Mouse (Mus musculus): ENCODE results near the gene Lrrc3c. TPM values are rescaled to one million over a fixed set of nuclear protein-coding genes. Genes with fewer than 3 reads are reported as not detected.
"Not testable (repeated sequence)": the region's sequence is repeated elsewhere in the genome, so short reads cannot be mapped to it uniquely, and the experiment has no call there.

Lrrc3c gene
- total RNA-seq, 2 experiments from 2014 or later = not detected

DNA sequence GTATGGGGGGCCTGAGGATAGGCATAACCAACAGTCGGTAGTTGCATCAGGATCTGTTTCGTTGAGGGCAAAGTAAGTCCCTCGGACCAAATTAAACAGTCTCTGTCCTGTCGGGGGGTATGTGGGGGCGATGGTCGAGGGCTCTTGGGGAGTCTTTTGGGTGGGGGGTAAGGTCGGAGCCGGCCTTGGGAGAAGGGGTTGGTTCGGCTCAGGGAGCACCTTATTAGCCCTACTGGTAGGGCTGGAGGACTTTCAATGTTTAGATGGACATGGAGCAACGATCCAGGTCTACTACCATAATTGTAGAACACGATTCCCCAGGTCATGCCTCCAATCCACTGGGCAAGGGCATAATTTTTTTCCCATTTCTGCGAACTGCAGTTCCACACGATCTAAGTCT lies 22.7 kb downstream of the Lrrc3c start:
- H3K4me3 ChIP-seq = no peak overlapping the region
- no peak overlapping the region for H3K27ac ChIP-seq
- DNase-seq (ENCODE audit: low spot score in 2 of 2) = no peak
- no peak for TF ChIP-seq CTCF (conservative IDR thresholded peaks at IDR 0.05)

DNA sequence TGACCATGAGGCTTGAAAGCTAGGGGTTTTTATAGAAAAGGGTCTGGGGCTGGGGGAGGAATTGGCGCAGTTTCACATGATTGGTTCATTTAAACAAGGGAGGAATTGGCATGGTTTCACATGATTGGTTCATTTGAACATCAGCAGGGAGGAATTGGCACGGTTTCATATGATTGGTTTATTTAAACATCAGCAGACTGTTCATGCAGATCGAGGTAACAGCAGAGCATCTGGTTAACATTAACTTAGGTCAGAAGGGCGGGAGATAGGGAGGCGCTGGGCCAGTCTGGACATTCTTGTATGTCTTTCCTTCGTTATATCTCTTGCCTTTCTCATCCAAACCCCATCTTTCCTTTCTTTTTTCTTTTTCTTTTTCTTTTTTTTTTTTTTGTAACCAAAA lies 25.9 kb downstream of the Lrrc3c start:
- DNase-seq (ENCODE audit: low spot score in 2 of 2); H3K27ac ChIP-seq; H3K4me3 ChIP-seq: not testable (repeated sequence)

DNA sequence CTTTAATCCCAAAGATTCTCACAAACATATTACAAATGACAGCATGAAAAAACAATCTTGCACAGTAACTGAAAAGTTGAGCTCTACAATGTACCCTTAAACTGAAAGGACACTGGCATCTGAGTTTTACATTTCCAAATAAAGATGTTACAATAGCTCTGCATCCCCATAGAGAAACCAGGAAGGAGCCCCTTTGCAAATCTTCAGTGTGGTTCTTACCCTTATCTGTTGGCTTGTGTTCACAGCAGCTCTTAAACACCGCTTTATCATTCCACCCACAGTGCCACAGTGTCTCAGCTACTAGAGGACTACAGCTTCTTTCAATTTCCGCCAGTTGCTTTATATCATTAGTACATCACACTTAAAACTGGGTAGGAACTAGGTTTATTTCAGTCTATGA lies 26.3 kb downstream of the Lrrc3c start:
- DNase-seq (ENCODE audit: low spot score in 2 of 2); H3K27ac ChIP-seq; H3K4me3 ChIP-seq: not testable (repeated sequence)

DNA sequence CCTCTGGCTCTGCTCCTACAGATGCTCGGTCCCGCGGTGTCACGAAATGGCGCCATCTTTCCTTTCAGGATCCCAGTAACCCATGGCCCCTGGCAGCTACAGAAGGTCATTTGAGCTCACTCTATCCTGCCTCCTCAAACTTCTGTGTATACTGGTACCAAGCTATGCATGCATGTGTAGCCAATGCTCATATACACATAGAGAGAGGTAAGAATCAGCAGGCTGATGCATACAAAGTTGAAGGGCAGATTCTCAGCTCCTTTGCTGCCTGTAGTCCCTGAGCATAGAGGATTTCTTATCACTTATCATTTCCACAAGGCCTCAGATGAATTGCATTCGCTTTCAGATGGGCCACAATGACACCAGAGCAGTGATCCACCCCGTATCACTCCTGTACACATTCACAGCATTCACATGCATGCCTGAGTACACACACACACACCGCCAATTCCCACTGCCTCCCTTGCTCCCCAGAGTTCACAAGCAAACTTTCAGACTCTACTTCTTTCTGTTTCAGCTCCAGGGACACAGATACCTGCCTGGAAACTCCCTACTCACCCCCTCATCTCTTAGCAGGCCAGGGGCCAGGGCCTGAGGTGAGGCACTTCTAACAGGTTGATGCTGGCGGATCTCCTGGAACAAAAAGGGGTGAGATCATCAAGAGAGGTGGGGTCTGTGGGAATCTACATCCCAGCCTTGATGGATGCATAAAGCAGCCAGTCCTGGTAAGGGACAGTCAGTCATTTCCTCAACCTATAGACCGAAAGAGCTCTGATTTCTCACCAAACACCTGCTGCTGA lies 27.7 kb downstream of the Lrrc3c start, which contains the start of the genes Gm12355 and Gsdma3:
Gm12355 (minus strand) TSS at position 51 of the 800 bp plus-strand sequence.
Gsdma3 (plus strand) TSS at position 750 of the 800 bp plus-strand sequence.
- no peak for DNase-seq (ENCODE audit: low spot score in 2 of 2)
- Histone ChIP-seq H3K27ac (no peak within 1 kb of the TSS), H3K4me3 (no peak within 1 kb of the TSS)
- no peak for TF ChIP-seq CTCF (conservative IDR thresholded peaks at IDR 0.05)

DNA sequence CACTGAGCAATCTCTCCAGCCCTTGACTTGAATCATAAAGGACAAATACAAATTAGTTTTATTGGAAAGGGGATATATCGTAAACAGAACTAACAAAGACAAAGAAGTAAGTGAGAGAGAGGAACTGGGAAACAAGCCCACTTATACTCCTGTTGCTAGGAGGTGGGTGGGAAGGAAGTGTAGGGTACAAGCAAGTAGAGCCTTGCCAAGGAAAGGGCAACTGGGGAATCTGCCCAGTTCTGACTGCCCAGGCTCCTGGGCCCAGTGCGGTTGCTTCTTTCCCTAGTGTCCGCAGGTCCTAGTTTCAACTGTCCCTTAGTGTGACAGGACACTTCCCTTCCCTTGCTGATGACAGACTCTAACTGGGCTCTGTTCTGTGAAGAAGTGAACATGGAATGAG lies 30.6 kb downstream of the Lrrc3c start:
- DNase-seq (ENCODE audit: low spot score in 2 of 2) = no peak
- no peak overlapping the region for H3K27ac ChIP-seq
- TF ChIP-seq CTCF (conservative IDR thresholded peaks at IDR 0.05) = no peak
- no peak overlapping the region for H3K4me3 ChIP-seq

DNA sequence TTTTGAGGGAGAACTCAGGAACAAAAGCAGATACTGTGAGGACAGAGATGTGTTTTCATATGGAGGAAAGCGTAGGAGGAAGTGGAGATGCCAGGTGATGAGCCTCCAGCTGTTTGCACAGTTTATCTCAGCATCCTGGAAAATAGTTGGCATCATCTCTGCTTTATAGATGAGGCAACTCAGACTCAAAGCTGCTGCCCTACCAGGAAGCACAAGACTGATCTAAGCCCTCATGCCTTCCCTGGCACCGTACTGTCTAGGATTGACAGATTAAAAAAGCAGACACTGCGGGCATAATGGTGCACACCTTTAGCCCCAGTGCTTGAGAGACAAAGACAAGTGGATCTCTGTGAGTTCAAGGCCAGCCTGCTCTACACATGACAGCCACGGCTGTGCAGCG lies 32.6 kb downstream of the Lrrc3c start:
- Histone ChIP-seq H3K27ac (no peak overlapping the region), H3K4me3 (no peak overlapping the region)
- no peak for DNase-seq (ENCODE audit: low spot score in 2 of 2)
- TF ChIP-seq CTCF (conservative IDR thresholded peaks at IDR 0.05) = no peak

DNA sequence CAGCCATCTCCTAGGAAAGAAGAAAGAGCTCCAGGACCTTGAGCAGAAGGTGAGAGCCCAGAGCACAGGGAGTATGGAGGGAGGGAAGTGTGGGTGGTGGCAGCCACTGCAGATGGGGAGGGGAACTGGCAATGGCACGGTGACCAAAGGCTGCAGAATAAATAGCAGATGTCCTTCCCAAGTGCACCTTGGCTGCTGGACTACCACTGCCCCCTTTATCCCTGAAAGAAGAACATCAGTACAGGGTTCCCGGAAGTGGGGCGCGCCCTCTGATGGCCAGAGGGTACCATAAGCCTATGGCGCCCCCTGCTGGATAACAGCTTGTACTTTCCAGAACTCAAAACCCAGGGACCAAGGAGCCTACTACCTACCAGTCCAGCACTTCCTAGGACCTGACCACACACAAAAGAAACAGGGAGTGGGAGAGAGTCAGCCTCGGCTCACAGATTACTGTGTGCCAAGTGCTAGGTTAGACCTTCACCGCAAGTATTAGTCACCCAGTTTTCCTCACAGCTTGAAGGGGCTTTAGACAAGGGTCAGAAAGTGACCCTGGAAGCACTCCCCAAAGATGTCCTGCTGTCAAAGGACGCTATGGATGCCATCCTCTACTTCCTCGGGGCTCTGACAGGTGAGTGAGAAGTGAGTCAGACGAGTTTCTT lies 37.4 kb downstream of the Lrrc3c start:
- peak; percentile 61 for TF ChIP-seq CTCF (conservative IDR thresholded peaks at IDR 0.05)
- not testable (repeated sequence) for H3K4me3 ChIP-seq, H3K27ac ChIP-seq
- DNase-seq (ENCODE audit: low spot score in 2 of 2) = peak in 1 of 2 experiments; percentile 13

DNA sequence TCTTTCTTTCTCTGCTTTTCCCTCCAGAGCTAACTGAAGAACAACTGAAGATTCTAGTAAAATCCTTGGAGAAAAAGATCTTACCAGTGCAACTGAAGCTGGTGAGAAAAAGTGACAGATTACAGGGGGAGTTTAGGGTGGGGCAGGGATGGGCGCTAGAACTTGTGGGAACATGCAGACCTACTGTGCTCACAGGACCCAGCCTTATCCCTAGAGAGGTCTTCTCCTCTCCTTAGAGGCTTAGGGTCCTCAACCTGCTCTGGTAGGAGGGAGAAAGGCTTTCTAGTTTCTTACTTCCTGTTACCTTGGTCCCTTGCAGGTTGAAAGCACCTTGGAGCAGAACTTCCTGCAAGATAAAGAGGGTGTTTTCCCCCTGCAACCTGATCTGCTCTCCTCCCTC lies 39.4 kb downstream of the Lrrc3c start:
- TF ChIP-seq CTCF (conservative IDR thresholded peaks at IDR 0.05) = no peak
- Histone ChIP-seq H3K4me3 (no peak overlapping the region), H3K27ac (no peak overlapping the region)
- DNase-seq (ENCODE audit: low spot score in 2 of 2) = no peak

DNA sequence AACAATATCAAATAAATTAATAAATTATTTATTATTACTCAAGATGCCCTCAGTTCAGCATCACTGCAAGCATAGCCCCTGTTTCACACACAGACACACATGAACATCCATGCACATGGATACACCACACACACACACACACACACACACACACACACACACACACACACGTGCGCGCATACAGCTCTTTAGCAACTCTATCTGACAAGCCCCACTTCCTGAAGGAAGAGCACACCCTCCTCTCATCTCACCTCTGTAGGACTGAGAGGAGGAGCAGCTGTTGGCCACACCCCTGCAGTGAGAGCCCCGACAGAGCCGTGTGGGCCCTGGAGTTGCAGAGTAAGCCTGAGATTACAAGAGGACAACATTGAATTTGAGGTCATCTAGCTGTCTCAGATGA lies 42.0 kb downstream of the Lrrc3c start:
- no peak for TF ChIP-seq CTCF (conservative IDR thresholded peaks at IDR 0.05)
- Histone ChIP-seq H3K4me3 (no peak overlapping the region), H3K27ac (no peak overlapping the region)
- DNase-seq (ENCODE audit: low spot score in 2 of 2) = no peak

DNA sequence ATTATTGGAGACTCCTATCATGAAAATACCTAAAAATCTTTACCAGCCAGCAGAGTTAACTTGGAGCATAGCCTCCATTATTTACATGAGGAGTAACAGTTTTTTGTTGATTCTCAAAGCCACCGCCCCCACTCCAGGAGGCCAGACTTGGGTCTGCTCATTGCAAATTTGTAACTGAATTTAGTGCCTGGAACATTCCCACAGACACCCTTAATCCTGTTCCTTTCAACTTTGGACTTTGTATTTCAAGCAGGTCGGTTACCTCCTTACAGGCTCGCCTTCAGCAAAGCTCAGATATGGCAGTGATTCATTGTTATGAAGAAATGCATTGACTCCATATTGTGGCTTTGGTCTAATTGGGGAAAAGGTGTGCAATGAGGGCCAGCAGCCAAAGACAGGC lies 46.7 kb downstream of the Lrrc3c start:
- TF ChIP-seq CTCF (conservative IDR thresholded peaks at IDR 0.05) = no peak

DNA sequence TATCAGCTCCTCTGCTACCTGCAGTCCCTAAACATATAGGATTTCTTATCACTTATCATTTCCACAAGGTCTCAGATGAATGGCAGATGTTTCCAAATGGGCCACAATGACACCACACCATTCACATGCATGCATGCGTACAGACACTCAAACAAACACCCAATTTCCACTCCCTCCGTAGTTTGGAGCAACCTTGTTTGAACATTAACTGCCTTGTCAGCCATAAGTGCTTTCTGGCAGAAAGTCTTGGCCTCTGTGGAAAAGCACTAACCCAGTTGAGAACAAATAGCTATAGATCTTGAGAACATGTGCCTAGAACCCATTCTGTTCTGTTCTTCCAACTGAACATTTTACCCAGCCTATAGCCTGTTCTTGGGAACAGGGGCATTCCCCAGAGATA lies 47.9 kb downstream of the Lrrc3c start:
- TF ChIP-seq CTCF (conservative IDR thresholded peaks at IDR 0.05) = no peak
- Histone ChIP-seq H3K4me3 (no peak overlapping the region), H3K27ac (no peak overlapping the region)
- DNase-seq (ENCODE audit: low spot score in 2 of 2) = no peak

More for the DNA sequence above, 46.7 kb downstream of the Lrrc3c start:
- H3K27ac ChIP-seq = no peak overlapping the region
- no peak overlapping the region for H3K4me3 ChIP-seq
- DNase-seq (ENCODE audit: low spot score in 2 of 2) = no peak

DNA sequence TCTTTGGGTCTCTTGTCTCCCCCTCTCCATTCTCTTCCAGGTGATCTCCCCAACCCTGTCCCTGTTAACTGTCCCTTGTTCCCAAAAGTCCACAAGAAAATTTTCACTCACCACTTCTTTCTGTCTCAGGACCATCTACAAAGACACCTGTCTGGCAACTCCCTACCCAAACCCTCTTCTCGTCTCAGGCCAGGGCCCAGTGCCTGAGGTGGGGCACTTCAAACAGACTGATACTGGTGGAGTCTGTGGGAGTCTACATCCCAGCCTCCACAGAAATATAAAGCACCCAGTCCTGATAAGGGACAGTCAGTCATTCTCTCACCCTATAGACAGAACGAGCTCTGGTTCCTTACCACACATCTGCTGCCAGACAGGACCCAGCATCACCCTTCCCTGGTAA lies 48.4 kb downstream of the Lrrc3c start, which contains the start of gene Gsdma2:
Gsdma2 (plus strand) TSS at position 301 of the 400 bp plus-strand sequence.
- Histone ChIP-seq H3K27ac (no peak within 1 kb of the TSS), H3K4me3 (no peak within 1 kb of the TSS)
- no peak for DNase-seq (ENCODE audit: low spot score in 2 of 2)
- no peak for TF ChIP-seq CTCF (conservative IDR thresholded peaks at IDR 0.05)

Other genes with a start within 250 kb of the Lrrc3c start
- 10 to 100 TPM; 55.9 to 56.2 TPM for gene Ppp1r1b, start 249.9 kb upstream of the Lrrc3c start, total RNA-seq (2021)
- gene Stard3, start 239.9 kb upstream of the Lrrc3c start, total RNA-seq (2021) = 10 to 100 TPM; 32.9 to 35.5 TPM
- gene Tcap, start 214.5 kb upstream of the Lrrc3c start, total RNA-seq (2021) = 1 to 10 TPM in 1 of 2 experiments, under 1 TPM in 1; 0.92 to 1.0 TPM
- not detected for gene Pnmt, start 211.8 kb upstream of the Lrrc3c start, total RNA-seq (2021)
- gene Pgap3, start 197.8 kb upstream of the Lrrc3c start, total RNA-seq (2021) = 10 to 100 TPM in 1 of 2 experiments, 1 to 10 TPM in 1; 9.1 to 10.3 TPM
- 1 to 10 TPM; 1.9 to 2.8 TPM for gene Erbb2, start 185.8 kb upstream of the Lrrc3c start, total RNA-seq (2021)
- 10 to 100 TPM; 84.3 to 89.3 TPM for gene Mien1, start 159.3 kb upstream of the Lrrc3c start, total RNA-seq (2021)
- 1 to 10 TPM; 1.5 to 1.6 TPM for gene Grb7, start 151.9 kb upstream of the Lrrc3c start, total RNA-seq (2021)
- under 1 TPM in 1 of 2 experiments, not detected in 1; 0.20 TPM for gene Ikzf3, start 52.3 kb upstream of the Lrrc3c start, total RNA-seq (2021)
- not detected for gene Zpbp2, start 47.2 kb upstream of the Lrrc3c start, total RNA-seq (2021)
- 10 to 100 TPM; 51.1 to 55.8 TPM for gene Ormdl3, start 10.9 kb upstream of the Lrrc3c start, total RNA-seq (2021)
- gene Gm12355, start 27.4 kb downstream of the Lrrc3c start, total RNA-seq (2021) = 10 to 100 TPM; 11.4 to 11.5 TPM
- gene Gsdma3, start 28.1 kb downstream of the Lrrc3c start, total RNA-seq (2021) = not detected
- gene Gsdma2, start 48.5 kb downstream of the Lrrc3c start, total RNA-seq (2021) = not detected
- not detected for gene Gsdma, start 66.1 kb downstream of the Lrrc3c start, total RNA-seq (2021)
- gene Psmd3, start 84.3 kb downstream of the Lrrc3c start, total RNA-seq (2021) = 100 to 1,000 TPM; 123 to 125 TPM
- not detected for gene Csf3, start 103.0 kb downstream of the Lrrc3c start, total RNA-seq (2021)
- 100 to 1,000 TPM; 146 to 148 TPM for gene Med24, start 131.1 kb downstream of the Lrrc3c start, total RNA-seq (2021)
- 1,000 to 10,000 TPM in 1 of 2 experiments, 100 to 1,000 TPM in 1; 996 to 1,082 TPM for gene Thra, start 142.3 kb downstream of the Lrrc3c start, total RNA-seq (2021)
- 10 to 100 TPM; 93.2 to 94.0 TPM for gene Nr1d1, start 177.0 kb downstream of the Lrrc3c start, total RNA-seq (2021)
- gene Msl1, start 197.2 kb downstream of the Lrrc3c start, total RNA-seq (2021) = 100 to 1,000 TPM; 168 to 178 TPM
- 10 to 100 TPM; 61.0 to 62.1 TPM for gene Casc3, start 206.6 kb downstream of the Lrrc3c start, total RNA-seq (2021)
- gene Rapgefl1, start 238.5 kb downstream of the Lrrc3c start, total RNA-seq (2021) = 100 to 1,000 TPM; 213 to 240 TPM

Measured in layer of hippocampus, adult 2 months (tissue).